Mouse (Mus musculus): ENCODE results near the gene Shisal2b. TPM values are rescaled to one million over a fixed set of nuclear protein-coding genes. Genes with fewer than 3 reads are reported as not detected.

The Shisal2b gene
- polyA plus RNA-seq, 1 experiment from 2014 or later, result 1.9 TPM

Other genes starting within 250 kb of the Shisal2b start
- gene Srek1ip1, start 71.4 kb downstream of the Shisal2b start, polyA plus RNA-seq (2015; fragmentation: Nextera tagmentation; extraction: Ambion mirVana), result 15.5 and 18.8 TPM in 2 replicates
- gene Cwc27, start 46.8 kb downstream of the Shisal2b start, polyA plus RNA-seq (2015; fragmentation: Nextera tagmentation; extraction: Ambion mirVana), result 23.7 and 27.7 TPM in 2 replicates
- 5.0 and 5.8 TPM in 2 replicates for gene Rgs7bp, start 191.0 kb upstream of the Shisal2b start, polyA plus RNA-seq (2015; fragmentation: Nextera tagmentation; extraction: Ambion mirVana)
- not detected in 2 replicates for gene 4933425L06Rik, start 218.2 kb upstream of the Shisal2b start, polyA plus RNA-seq (2015; fragmentation: Nextera tagmentation; extraction: Ambion mirVana)

All from midbrain, embryonic 16.5 days (tissue).